Mouse (Mus musculus): ENCODE results near the gene Cmip.

DNA sequence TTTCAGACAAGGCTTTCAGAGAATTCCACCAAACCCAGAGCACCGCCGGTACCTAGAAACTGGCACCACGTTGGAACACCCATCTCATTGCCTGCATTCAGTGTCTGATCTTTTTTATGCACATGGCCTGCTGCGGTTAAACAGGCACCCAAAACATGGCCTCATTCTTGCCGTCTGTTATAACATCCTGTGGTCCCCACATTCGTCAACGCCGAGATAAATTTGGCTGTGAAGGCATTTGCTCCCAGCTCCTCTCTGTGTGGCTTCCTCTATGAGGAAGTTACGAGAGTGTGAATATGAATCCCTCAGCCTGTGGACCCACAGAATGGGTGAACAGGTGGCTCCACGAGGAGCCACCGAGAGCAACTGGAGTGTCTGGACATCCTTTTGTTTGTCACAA lies 8.5 kb upstream of the Cmip start:
- TF ChIP-seq POLR2A (IDR thresholded peaks at IDR 0.05; ENCODE audit: low read depth, low read length), result no peak
- TF ChIP-seq CTCF (conservative IDR thresholded peaks at IDR 0.05; ENCODE audit: insufficient read depth, insufficient read length, low read depth, low read length), result no peak
